Mouse (Mus musculus): ENCODE results near the gene 1700001P01Rik. TPM values are rescaled to one million over a fixed set of nuclear protein-coding genes. Genes with fewer than 3 reads are reported as not detected.

The 1700001P01Rik gene
- not detected in 2 replicates for polyA plus RNA-seq (2012; ENCODE audit: insufficient read depth, low replicate concordance)

- Histone ChIP-seq H3K9me3 (no peaks in the 10 kb centered on the region), H3K4me3 (replicated peaks) (no peak within 1 kb of the TSS), H3K4me1 (peaks cover 21% of the 10 kb centered on the region), H3K27me3 (replicated peaks) (no peaks in the 10 kb centered on the region), H3K36me3 (replicated peaks; ENCODE audit: low read length) (peaks cover 68% of the 10 kb centered on the region)
- TF ChIP-seq GATA1 (IDR thresholded peaks at IDR 0.05; ENCODE audit: borderline replicate concordance, low read length) (no peak), FLI1 (IDR thresholded peaks at IDR 0.05; ENCODE audit: low read length) (no peak)
These were observed at the start of gene 1700001P01Rik for GRCm38 (mm10) chr11:97775808-97776496. 1700001P01Rik (minus strand) TSS chr11:97775918.

GRCm38 (mm10) chr11:97825295-97825694 lies 49.6 kb upstream of the 1700001P01Rik start:
- Histone ChIP-seq H3K4me3 (replicated peaks) (peak overlapping the region; percentile 21), H3K9me3 (no peaks in the 10 kb centered on the region), H3K36me3 (replicated peaks; ENCODE audit: low read length) (peaks cover 96% of the 10 kb centered on the region), H3K4me1 (peaks cover 97% of the 10 kb centered on the region), H3K27me3 (replicated peaks) (no peaks in the 10 kb centered on the region)
- TF ChIP-seq GATA1 (IDR thresholded peaks at IDR 0.05; ENCODE audit: borderline replicate concordance, low read length), result no peak
- no peak for TF ChIP-seq FLI1 (IDR thresholded peaks at IDR 0.05; ENCODE audit: low read length)

- TF ChIP-seq FLI1 (IDR thresholded peaks at IDR 0.05; ENCODE audit: low read length) (no peak), GATA1 (IDR thresholded peaks at IDR 0.05; ENCODE audit: borderline replicate concordance, low read length) (no peak)
- Histone ChIP-seq H3K36me3 (replicated peaks; ENCODE audit: low read length) (peaks cover 96% of the 10 kb centered on the region), H3K9me3 (no peaks in the 10 kb centered on the region), H3K4me3 (replicated peaks) (peak overlapping the region; percentile 29), H3K27me3 (replicated peaks) (no peaks in the 10 kb centered on the region), H3K4me1 (peaks cover 97% of the 10 kb centered on the region)
These were observed 49.2 kb upstream of the 1700001P01Rik start for GRCm38 (mm10) chr11:97824895-97825294.

- Histone ChIP-seq H3K27me3 (replicated peaks) (no peaks in the 10 kb centered on the region), H3K4me1 (peaks cover 97% of the 10 kb centered on the region), H3K9me3 (no peaks in the 10 kb centered on the region), H3K4me3 (replicated peaks) (no peak overlapping the region), H3K36me3 (replicated peaks; ENCODE audit: low read length) (peaks cover 97% of the 10 kb centered on the region)
- TF ChIP-seq GATA1 (IDR thresholded peaks at IDR 0.05; ENCODE audit: borderline replicate concordance, low read length) (no peak), FLI1 (IDR thresholded peaks at IDR 0.05; ENCODE audit: low read length) (no peak)
These were observed 48.5 kb upstream of the 1700001P01Rik start for GRCm38 (mm10) chr11:97824168-97824567.

- Histone ChIP-seq H3K27me3 (replicated peaks) (no peaks in the 10 kb centered on the region), H3K36me3 (replicated peaks; ENCODE audit: low read length) (peaks cover 97% of the 10 kb centered on the region), H3K4me1 (peaks cover 97% of the 10 kb centered on the region), H3K4me3 (replicated peaks) (no peak overlapping the region), H3K9me3 (no peaks in the 10 kb centered on the region)
- TF ChIP-seq GATA1 (IDR thresholded peaks at IDR 0.05; ENCODE audit: borderline replicate concordance, low read length) (no peak), FLI1 (IDR thresholded peaks at IDR 0.05; ENCODE audit: low read length) (no peak)
These were observed 47.3 kb upstream of the 1700001P01Rik start for GRCm38 (mm10) chr11:97822840-97823603.

- peak overlapping the region; percentile 68 for H3K4me3 ChIP-seq (replicated peaks)
- peaks cover 97% of the 10 kb centered on the region for H3K36me3 ChIP-seq (replicated peaks; ENCODE audit: low read length)
- peaks cover 97% of the 10 kb centered on the region for H3K4me1 ChIP-seq
- H3K9me3 ChIP-seq, result no peaks in the 10 kb centered on the region
- TF ChIP-seq GATA1 (IDR thresholded peaks at IDR 0.05; ENCODE audit: borderline replicate concordance, low read length) (no peak), FLI1 (IDR thresholded peaks at IDR 0.05; ENCODE audit: low read length) (no peak)
- H3K27me3 ChIP-seq (replicated peaks), result no peaks in the 10 kb centered on the region
These were observed 45.8 kb upstream of the 1700001P01Rik start for GRCm38 (mm10) chr11:97821401-97822064.

- no peaks in the 10 kb centered on the region for H3K9me3 ChIP-seq
- TF ChIP-seq GATA1 (IDR thresholded peaks at IDR 0.05; ENCODE audit: borderline replicate concordance, low read length) (no peak), FLI1 (IDR thresholded peaks at IDR 0.05; ENCODE audit: low read length) (no peak)
- peaks cover 97% of the 10 kb centered on the region for H3K36me3 ChIP-seq (replicated peaks; ENCODE audit: low read length)
- H3K4me1 ChIP-seq, result peaks cover 96% of the 10 kb centered on the region
- H3K27me3 ChIP-seq (replicated peaks), result no peaks in the 10 kb centered on the region
- H3K4me3 ChIP-seq (replicated peaks), result peak overlapping the region; percentile 62
These were observed 45.1 kb upstream of the 1700001P01Rik start for GRCm38 (mm10) chr11:97820840-97821239.

GRCm38 (mm10) chr11:97819923-97820322 lies 44.2 kb upstream of the 1700001P01Rik start:
- Histone ChIP-seq H3K36me3 (replicated peaks; ENCODE audit: low read length) (peaks cover 97% of the 10 kb centered on the region), H3K4me3 (replicated peaks) (no peak overlapping the region), H3K27me3 (replicated peaks) (no peaks in the 10 kb centered on the region), H3K9me3 (no peaks in the 10 kb centered on the region), H3K4me1 (peaks cover 96% of the 10 kb centered on the region)
- no peak for TF ChIP-seq GATA1 (IDR thresholded peaks at IDR 0.05; ENCODE audit: borderline replicate concordance, low read length)
- no peak for TF ChIP-seq FLI1 (IDR thresholded peaks at IDR 0.05; ENCODE audit: low read length)

GRCm38 (mm10) chr11:97819102-97819501 lies 43.4 kb upstream of the 1700001P01Rik start:
- TF ChIP-seq FLI1 (IDR thresholded peaks at IDR 0.05; ENCODE audit: low read length), result no peak
- TF ChIP-seq GATA1 (IDR thresholded peaks at IDR 0.05; ENCODE audit: borderline replicate concordance, low read length), result no peak
- peaks cover 97% of the 10 kb centered on the region for H3K36me3 ChIP-seq (replicated peaks; ENCODE audit: low read length)

More at GRCm38 (mm10) chr11:97819102-97819501, 43.4 kb upstream of the 1700001P01Rik start:
- Histone ChIP-seq H3K27me3 (replicated peaks) (no peaks in the 10 kb centered on the region), H3K9me3 (no peaks in the 10 kb centered on the region), H3K4me3 (replicated peaks) (no peak overlapping the region), H3K4me1 (peaks cover 96% of the 10 kb centered on the region)
